ENCODE assay signal across 25 mouse cellular contexts in the genomic region with DNA sequence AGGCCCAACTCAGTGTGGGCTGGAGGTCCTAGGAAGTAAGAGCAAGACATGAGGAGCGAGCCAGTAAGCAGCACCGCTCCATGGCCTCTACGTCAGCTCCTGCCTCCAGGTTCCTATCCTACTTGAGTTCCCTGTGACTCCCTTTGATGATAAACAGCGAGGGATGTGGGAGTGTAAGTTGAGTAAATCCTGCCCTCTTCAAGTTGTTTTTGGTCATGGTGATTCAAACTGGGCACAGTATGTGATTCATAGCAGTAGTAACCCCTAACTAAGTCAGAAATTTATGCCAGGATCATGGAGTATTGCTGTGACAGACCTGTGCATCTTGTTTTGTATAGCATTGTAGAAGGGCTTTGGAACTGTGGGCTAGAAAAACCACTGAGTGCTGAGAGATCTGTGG.
DNase-seq lines count a peak whose midpoint lies in the region; ATAC-seq and TF ChIP-seq lines count a peak whose summit lies in the region.
"Had no signal": no experiment of that assay in that cellular context is flagged by ENCODE, and none has a peak within 500 bp of the region (broad histone marks: within the 10 kb centered on the region; RNA-seq: fewer than 3 reads in every experiment).

No protein-coding gene starts in this region.

- H3K9ac ChIP-seq in kidney, embryonic 16.5 days (replicated peaks; ENCODE audit: low read length), result no peak overlapping the region
- no peak overlapping the region for H3K9ac ChIP-seq in kidney, embryonic 15.5 days
- H3K9ac ChIP-seq in CH12.LX (ENCODE audit: insufficient read depth, low read depth), result no peak overlapping the region
- H3K9ac ChIP-seq: embryonic facial prominence, embryonic 13.5 days; embryonic facial prominence, embryonic 15.5 days; forebrain, embryonic 12.5 days had no signal

- in situ Hi-C loops in CH12.LX (cut with MboI; ENCODE audit: low pct_ligation_motif_present, low pct_unique_long_range_greater_than_20kb, low sequenced_read_pairs), result no loop called here

- peak; percentile 57 for TF ChIP-seq EP300 in CH12.LX (IDR thresholded peaks at IDR 0.05; ENCODE audit: low read length)

- no peak overlapping the region for H3K4me3 ChIP-seq in kidney, embryonic 16.5 days (ENCODE audit: low read length)
- H3K4me3 ChIP-seq in kidney, embryonic 15.5 days (replicated peaks), result no peak overlapping the region
- no peak overlapping the region for H3K4me3 ChIP-seq in CH12.LX (replicated peaks in 1 of 3; ENCODE audit: low read depth in 2 of 3, low read length in 2 of 3, poor library complexity in 1 of 3)
- H3K4me3 ChIP-seq: embryonic facial prominence, embryonic 13.5 days; embryonic facial prominence, embryonic 15.5 days; erythroblast, embryonic 14.5 days; forebrain, embryonic 10.5 days; forebrain, embryonic 12.5 days had no signal

- peak; percentile 42; the same call in 1 of the 2 replicates for ATAC-seq in kidney, embryonic 16.5 days (ENCODE audit: low FRiP score, low TSS enrichment)
- ATAC-seq in kidney, embryonic 15.5 days (replicated peaks; ENCODE audit: low FRiP score), result no peak
- ATAC-seq in megakaryocyte progenitor cell, adult 5-6 weeks (replicated peaks; ENCODE audit: poor library complexity), result no peak
- ATAC-seq: activated CD4-positive, CD25-positive, alpha-beta regulatory T cell, adult 4 months; forebrain, embryonic 14.5 days; forebrain, embryonic 16.5 days had no signal

- WGBS in kidney, embryonic 16.5 days, result 60% methylated on average over 4 of the region's 4 CpGs
- 48% methylated on average over 4 of the region's 4 CpGs for WGBS in kidney, embryonic 15.5 days

- dilution Hi-C loops in CH12.LX (cut with MboI; ENCODE audit: extremely low pct_ligation_motif_present, extremely low pct_unique_long_range_greater_than_20kb, low sequenced_read_pairs), result no loop called here

- TF ChIP-seq RAD21 in CH12.LX (IDR thresholded peaks at IDR 0.05; ENCODE audit: low read depth, low read length), result no peak

- TF ChIP-seq CTCF in CH12.LX (conservative IDR thresholded peaks at IDR 0.05 in 1 of 2, IDR thresholded peaks at IDR 0.05 in 1 of 2; ENCODE audit: low read depth in 2 of 2, low read length in 2 of 2), result no peak

- no peaks in the 10 kb centered on the region for H3K27me3 ChIP-seq in kidney, embryonic 16.5 days (ENCODE audit: insufficient read depth, low read length)
- no peaks in the 10 kb centered on the region for H3K27me3 ChIP-seq in kidney, embryonic 15.5 days
- no peaks in the 10 kb centered on the region for H3K27me3 ChIP-seq in CH12.LX (replicated peaks)
- H3K27me3 ChIP-seq: embryonic facial prominence, embryonic 13.5 days; embryonic facial prominence, embryonic 15.5 days; forebrain, embryonic 12.5 days; Patski had no signal

- no peaks in the 10 kb centered on the region for H3K36me3 ChIP-seq in kidney, embryonic 16.5 days (ENCODE audit: insufficient read depth, low read length)
- no peaks in the 10 kb centered on the region for H3K36me3 ChIP-seq in kidney, embryonic 15.5 days
- H3K36me3 ChIP-seq in CH12.LX (replicated peaks in 1 of 2; ENCODE audit: control insufficient read depth in 1 of 2, insufficient read depth in 1 of 2, low read length in 1 of 2), result peaks cover 2 to 5% of the 10 kb centered on the region in 2 experiments
- H3K36me3 ChIP-seq: embryonic facial prominence, embryonic 13.5 days; embryonic facial prominence, embryonic 15.5 days; forebrain, embryonic 10.5 days; forebrain, embryonic 12.5 days; G1E had no signal

- H3K27ac ChIP-seq in kidney, embryonic 16.5 days (ENCODE audit: low read length), result no peak overlapping the region
- no peak overlapping the region for H3K27ac ChIP-seq in kidney, embryonic 15.5 days
- H3K27ac ChIP-seq in CH12.LX (ENCODE audit: insufficient read depth, low read depth), result no peak overlapping the region
- H3K27ac ChIP-seq: embryonic facial prominence, embryonic 13.5 days; embryonic facial prominence, embryonic 15.5 days; forebrain, embryonic 10.5 days; forebrain, embryonic 12.5 days had no signal

- DNase-seq in CH12.LX (ENCODE audit: extremely low read depth), result no peak
- DNase-seq in brain, adult 2 months (ENCODE audit: low read depth, low spot score), result peak; percentile 3
- DNase-seq: adrenal gland, adult 8-10 months; adrenal gland, postnatal 14 days; adrenal gland, postnatal 36 days; cerebellum, adult 11 months; cerebellum, adult 18-20 months; cerebellum, adult 8-10 months; cerebellum, adult 9-11 months; cerebellum, postnatal 14 days; cerebellum, postnatal 36 days; embryo, embryonic 11 days had no signal

- no peaks in the 10 kb centered on the region for H3K9me3 ChIP-seq in kidney, embryonic 16.5 days (ENCODE audit: low read length)
- H3K9me3 ChIP-seq in kidney, embryonic 15.5 days (replicated peaks), result no peaks in the 10 kb centered on the region
- H3K9me3 ChIP-seq in CH12.LX (replicated peaks; ENCODE audit: low read length), result peaks cover 2% of the 10 kb centered on the region
- H3K9me3 ChIP-seq: embryonic facial prominence, embryonic 13.5 days; embryonic facial prominence, embryonic 15.5 days; forebrain, embryonic 10.5 days; forebrain, embryonic 12.5 days had no signal

- H3K79me2 ChIP-seq in CH12.LX (replicated peaks; ENCODE audit: control insufficient read depth, extremely low read depth, insufficient read depth, poor library complexity, severe bottlenecking), result no peaks in the 10 kb centered on the region

- TF ChIP-seq POLR2A in CH12.LX (IDR thresholded peaks at IDR 0.05; ENCODE audit: low read depth, low read length), result no peak

- H3K4me1 ChIP-seq in kidney, embryonic 16.5 days (ENCODE audit: insufficient read depth, low read length), result no peaks in the 10 kb centered on the region
- H3K4me1 ChIP-seq in kidney, embryonic 15.5 days, result 0 out of 2 replicates have a peak, but pooled peaks cover 6% of the 10 kb centered on the region
- peaks cover 17 to 42% of the 10 kb centered on the region in 2 experiments for H3K4me1 ChIP-seq in CH12.LX (ENCODE audit: control insufficient read depth in 1 of 2, insufficient read depth in 2 of 2)
- H3K4me1 ChIP-seq: embryonic facial prominence, embryonic 13.5 days; embryonic facial prominence, embryonic 15.5 days; forebrain, embryonic 10.5 days; forebrain, embryonic 12.5 days had no signal

- no peak overlapping the region for H3K4me2 ChIP-seq in kidney, embryonic 16.5 days (replicated peaks; ENCODE audit: low read depth, low read length)
- H3K4me2 ChIP-seq in kidney, embryonic 15.5 days, result no peak overlapping the region
- no peak overlapping the region for H3K4me2 ChIP-seq in CH12.LX (ENCODE audit: insufficient read depth, low read depth, poor library complexity, severe bottlenecking)
- H3K4me2 ChIP-seq: embryonic facial prominence, embryonic 13.5 days; embryonic facial prominence, embryonic 15.5 days; forebrain, embryonic 12.5 days had no signal

TF ChIP-seq in CH12.LX, 34 proteins besides CTCF, POLR2A, EP300 and RAD21:
- TF ChIP-seq IRF4 (IDR thresholded peaks at IDR 0.05; ENCODE audit: low read depth, low read length) (peak; percentile 80), MXI1 (IDR thresholded peaks at IDR 0.05; ENCODE audit: low read depth, low read length) (no peak), HCFC1 (IDR thresholded peaks at IDR 0.05; ENCODE audit: low read depth, low read length) (no peak), MEF2A (IDR thresholded peaks at IDR 0.05; ENCODE audit: borderline replicate concordance, low read depth, low read length) (peak; percentile 64; the same call in 1 of the 2 replicates), JUN (IDR thresholded peaks at IDR 0.05; ENCODE audit: insufficient read depth, low read depth, low read length) (peak; percentile 36; the same call in 1 of the 2 replicates), USF2 (conservative IDR thresholded peaks at IDR 0.05; ENCODE audit: low read depth, low read length) (no peak), JUND (conservative IDR thresholded peaks at IDR 0.05; ENCODE audit: low read depth, low read length) (peak; percentile 63; the same call in 1 of the 2 replicates)
